Mouse (Mus musculus) layer of hippocampus, adult 18-20 months (tissue): ENCODE data around the gene Tarbp2. TPM values are rescaled to one million over a fixed set of nuclear protein-coding genes. Genes with fewer than 3 reads are reported as not detected.

Source experiments
- total RNA-seq, 2 experiments: library from RNA; stranded (reverse); gene quantifications; 2 replicates each; pipeline ENCODE4 v1.2.3; 2021

Gene Tarbp2
- total RNA-seq, 2 experiments from 2014 or later, result 27.6 to 27.7 TPM

Other genes starting within 250 kb of the Tarbp2 start
- gene Gm9918, start 247.6 kb upstream of the Tarbp2 start, total RNA-seq, result not detected
- gene Mfsd5, start 238.7 kb upstream of the Tarbp2 start, total RNA-seq, result 10 to 100 TPM; 34.6 to 38.9 TPM
- gene Espl1, start 221.9 kb upstream of the Tarbp2 start, total RNA-seq, result 1 to 10 TPM in 1 of 2 experiments, under 1 TPM in 1; 0.64 to 1.4 TPM
- 100 to 1,000 TPM; 469 to 474 TPM for gene Pfdn5, start 192.1 kb upstream of the Tarbp2 start, total RNA-seq
- gene Myg1, start 186.5 kb upstream of the Tarbp2 start, total RNA-seq, result 10 to 100 TPM; 69.4 to 72.5 TPM
- gene Aaas, start 167.4 kb upstream of the Tarbp2 start, total RNA-seq, result 10 to 100 TPM; 19.2 to 23.6 TPM
- under 1 TPM; 0.41 to 0.45 TPM for gene Sp7, start 151.0 kb upstream of the Tarbp2 start, total RNA-seq
- 10 to 100 TPM; 25.7 to 26.3 TPM for gene Sp1, start 112.0 kb upstream of the Tarbp2 start, total RNA-seq
- gene Amhr2, start 72.8 kb upstream of the Tarbp2 start, total RNA-seq, result 1 to 10 TPM; 1.0 to 1.8 TPM
- gene Prr13, start 59.2 kb upstream of the Tarbp2 start, total RNA-seq, result 10 to 100 TPM; 45.0 to 49.1 TPM
- gene Pcbp2, start 47.7 kb upstream of the Tarbp2 start, total RNA-seq, result 100 to 1,000 TPM; 495 to 508 TPM
- gene Gm10337, start 14.5 kb upstream of the Tarbp2 start, total RNA-seq, result not detected
- 10 to 100 TPM; 88.1 to 90.2 TPM for gene Map3k12, start 1.1 kb upstream of the Tarbp2 start, total RNA-seq
- 1 to 10 TPM; 2.4 to 2.6 TPM for gene Npff, start 6.8 kb downstream of the Tarbp2 start, total RNA-seq
- 1 to 10 TPM in 1 of 2 experiments, not detected in 1; 1.6 TPM for gene Gm28047, start 106.9 kb downstream of the Tarbp2 start, total RNA-seq
- gene Atf7, start 107.3 kb downstream of the Tarbp2 start, total RNA-seq, result 10 to 100 TPM; 35.7 to 42.6 TPM
- gene Atp5g2, start 154.2 kb downstream of the Tarbp2 start, total RNA-seq, result 10 to 100 TPM; 14.5 to 15.6 TPM
- 10 to 100 TPM; 86.9 to 92.4 TPM for gene Calcoco1, start 204.0 kb downstream of the Tarbp2 start, total RNA-seq